Mouse (Mus musculus): ENCODE data around the gene Pik3ap1. TPM values are rescaled to one million over a fixed set of nuclear protein-coding genes. Genes with fewer than 3 reads are reported as not detected.

Gene Pik3ap1
- polyA plus RNA-seq (2017; shearing (Covaris generic)): 9.2 TPM

GRCm38 (mm10) chr19:41384922-41385508 is at the start of gene Pik3ap1:
Pik3ap1 (minus strand) TSS chr19:41385102.

GRCm38 (mm10) chr19:41263630-41264295 is 121.1 kb downstream of the Pik3ap1 start, which contains the start of gene Tm9sf3:
Tm9sf3 (minus strand) TSS chr19:41263997.

Other genes with a start within 250 kb of the Pik3ap1 start
- not detected for gene Tll2, start 178.3 kb downstream of the Pik3ap1 start, polyA plus RNA-seq (2017; shearing (Covaris generic))
- gene Tm9sf3, start 121.1 kb downstream of the Pik3ap1 start, polyA plus RNA-seq (2017; shearing (Covaris generic)): 29.4 TPM
- 10.6 TPM for gene Lcor, start 97.5 kb upstream of the Pik3ap1 start, polyA plus RNA-seq (2017; shearing (Covaris generic))
- 5.3 TPM for gene Gm340, start 197.3 kb upstream of the Pik3ap1 start, polyA plus RNA-seq (2017; shearing (Covaris generic))

Measured in inflammation-experienced regulatory T-cells, adult 16 weeks (primary cell).